Mouse (Mus musculus): ENCODE measurements around the gene Ifna6. TPM values are rescaled to one million over a fixed set of nuclear protein-coding genes. Genes with fewer than 3 reads are reported as not detected.
A peak's percentile ranks its signal among the peaks of the same experiment; 100 is the strongest.

Ifna6 gene
- polyA plus RNA-seq, 1 experiment from 2014 or later = not detected

GRCm38 (mm10) chr4:88864599-88864998, 37.4 kb downstream of the Ifna6 start:
- H3K9ac ChIP-seq (ENCODE audit: low read length) = no peak overlapping the region
- 61% methylated on average over 9 of the region's 9 CpGs for WGBS
- 0 out of 2 replicates have a peak, but pooled peaks cover 4% of the 10 kb centered on the region for H3K27me3 ChIP-seq (replicated peaks; ENCODE audit: control insufficient read depth, insufficient read depth, low read length)
- H3K4me3 ChIP-seq (ENCODE audit: low read depth, low read length) = no peak overlapping the region
- H3K4me2 ChIP-seq (ENCODE audit: low read length) = no peak overlapping the region
- no peaks in the 10 kb centered on the region; the same call in 1 of the 2 replicates for H3K4me1 ChIP-seq (replicated peaks; ENCODE audit: control insufficient read depth, insufficient read depth, low read length)
- ATAC-seq (replicated peaks; ENCODE audit: low FRiP score, low TSS enrichment, low read depth) (no peak), DNase-seq (ENCODE audit: low spot score) (no peak)
- H3K9me3 ChIP-seq (ENCODE audit: control insufficient read depth, low read length) = no peaks in the 10 kb centered on the region
- H3K36me3 ChIP-seq (ENCODE audit: control insufficient read depth, insufficient read depth, low read length) = no peaks in the 10 kb centered on the region
- no peak overlapping the region for H3K27ac ChIP-seq (ENCODE audit: low read depth)

GRCm38 (mm10) chr4:88865011-88865569, 37.9 kb downstream of the Ifna6 start:
- WGBS = 54% methylated on average over 6 of the region's 6 CpGs
- no peak overlapping the region for H3K27ac ChIP-seq (ENCODE audit: low read depth)
- H3K9me3 ChIP-seq (ENCODE audit: control insufficient read depth, low read length) = no peaks in the 10 kb centered on the region

GRCm38 (mm10) chr4:88867366-88867925, 40.2 kb downstream of the Ifna6 start:
- Histone ChIP-seq H3K27ac (ENCODE audit: low read depth) (no peak overlapping the region), H3K4me3 (ENCODE audit: low read depth, low read length) (peak overlapping the region; percentile 56), H3K9me3 (ENCODE audit: control insufficient read depth, low read length) (no peaks in the 10 kb centered on the region), H3K4me1 (replicated peaks; ENCODE audit: control insufficient read depth, insufficient read depth, low read length) (no peaks in the 10 kb centered on the region; the same call in 1 of the 2 replicates), H3K4me2 (ENCODE audit: low read length) (peak overlapping the region; percentile 91), H3K27me3 (replicated peaks; ENCODE audit: control insufficient read depth, insufficient read depth, low read length) (0 out of 2 replicates have a peak, but pooled peaks cover 4% of the 10 kb centered on the region), H3K9ac (ENCODE audit: low read length) (no peak overlapping the region; the same call in 1 of the 2 replicates), H3K36me3 (ENCODE audit: control insufficient read depth, insufficient read depth, low read length) (no peaks in the 10 kb centered on the region)
- 0% methylated on average over 8 of the region's 8 CpGs for WGBS
- DNase-seq (ENCODE audit: low spot score) (peak; percentile 94), ATAC-seq (replicated peaks; ENCODE audit: low FRiP score, low TSS enrichment, low read depth) (peak; percentile 71; the same call in 1 of the 2 replicates)

More at GRCm38 (mm10) chr4:88865011-88865569, 37.9 kb downstream of the Ifna6 start:
- Histone ChIP-seq H3K4me2 (ENCODE audit: low read length) (no peak overlapping the region), H3K36me3 (ENCODE audit: control insufficient read depth, insufficient read depth, low read length) (no peaks in the 10 kb centered on the region), H3K27me3 (replicated peaks; ENCODE audit: control insufficient read depth, insufficient read depth, low read length) (0 out of 2 replicates have a peak, but pooled peaks cover 4% of the 10 kb centered on the region), H3K4me3 (ENCODE audit: low read depth, low read length) (no peak overlapping the region), H3K9ac (ENCODE audit: low read length) (no peak overlapping the region), H3K4me1 (replicated peaks; ENCODE audit: control insufficient read depth, insufficient read depth, low read length) (no peaks in the 10 kb centered on the region; the same call in 1 of the 2 replicates)
- no peak for ATAC-seq (replicated peaks; ENCODE audit: low FRiP score, low TSS enrichment, low read depth)
- no peak for DNase-seq (ENCODE audit: low spot score)

GRCm38 (mm10) chr4:88867926-88868911, 41.0 kb downstream of the Ifna6 start:
- DNase-seq (ENCODE audit: low spot score) = peak; percentile 78
- H3K4me2 ChIP-seq (ENCODE audit: low read length) = peak overlapping the region; percentile 91
- H3K9ac ChIP-seq (ENCODE audit: low read length) = peak overlapping the region; percentile 46
- 7% methylated on average over 31 of the region's 31 CpGs for WGBS
- H3K4me1 ChIP-seq (replicated peaks; ENCODE audit: control insufficient read depth, insufficient read depth, low read length) = no peaks in the 10 kb centered on the region
- peak overlapping the region; percentile 56 for H3K4me3 ChIP-seq (ENCODE audit: low read depth, low read length)
- ATAC-seq (replicated peaks; ENCODE audit: low FRiP score, low TSS enrichment, low read depth) = peak; percentile 81
- no peak overlapping the region for H3K27ac ChIP-seq (ENCODE audit: low read depth)
- H3K36me3 ChIP-seq (ENCODE audit: control insufficient read depth, insufficient read depth, low read length) = no peaks in the 10 kb centered on the region
- 0 out of 2 replicates have a peak, but pooled peaks cover 4% of the 10 kb centered on the region for H3K27me3 ChIP-seq (replicated peaks; ENCODE audit: control insufficient read depth, insufficient read depth, low read length)
- H3K9me3 ChIP-seq (ENCODE audit: control insufficient read depth, low read length) = no peaks in the 10 kb centered on the region

- WGBS = 0% methylated on average over 2 of the region's 2 CpGs
- Histone ChIP-seq H3K36me3 (ENCODE audit: control insufficient read depth, insufficient read depth, low read length) (no peaks in the 10 kb centered on the region), H3K4me2 (ENCODE audit: low read length) (no peak overlapping the region), H3K4me1 (replicated peaks; ENCODE audit: control insufficient read depth, insufficient read depth, low read length) (no peaks in the 10 kb centered on the region), H3K9ac (ENCODE audit: low read length) (no peak overlapping the region), H3K9me3 (ENCODE audit: control insufficient read depth, low read length) (no peaks in the 10 kb centered on the region), H3K27me3 (replicated peaks; ENCODE audit: control insufficient read depth, insufficient read depth, low read length) (no peaks in the 10 kb centered on the region), H3K27ac (ENCODE audit: low read depth) (no peak overlapping the region), H3K4me3 (ENCODE audit: low read depth, low read length) (no peak overlapping the region)
- no peak for DNase-seq (ENCODE audit: low spot score)
- ATAC-seq (replicated peaks; ENCODE audit: low FRiP score, low TSS enrichment, low read depth) = no peak
Measured at GRCm38 (mm10) chr4:88872691-88873090, 45.5 kb downstream of the Ifna6 start.

GRCm38 (mm10) chr4:88875435-88876095, 48.3 kb downstream of the Ifna6 start:
- no peaks in the 10 kb centered on the region for H3K36me3 ChIP-seq (ENCODE audit: control insufficient read depth, insufficient read depth, low read length)
- no peak overlapping the region for H3K4me3 ChIP-seq (ENCODE audit: low read depth, low read length)
- H3K9me3 ChIP-seq (ENCODE audit: control insufficient read depth, low read length) = no peaks in the 10 kb centered on the region
- no peaks in the 10 kb centered on the region for H3K27me3 ChIP-seq (replicated peaks; ENCODE audit: control insufficient read depth, insufficient read depth, low read length)
- no peak overlapping the region for H3K9ac ChIP-seq (ENCODE audit: low read length)
- DNase-seq (ENCODE audit: low spot score) = no peak
- H3K27ac ChIP-seq (ENCODE audit: low read depth) = no peak overlapping the region
- ATAC-seq (replicated peaks; ENCODE audit: low FRiP score, low TSS enrichment, low read depth) = no peak
- WGBS = 56% methylated on average over 4 of the region's 4 CpGs
- H3K4me1 ChIP-seq (replicated peaks; ENCODE audit: control insufficient read depth, insufficient read depth, low read length) = no peaks in the 10 kb centered on the region
- no peak overlapping the region for H3K4me2 ChIP-seq (ENCODE audit: low read length)

GRCm38 (mm10) chr4:88876520-88876919, 49.3 kb downstream of the Ifna6 start:
- Histone ChIP-seq H3K9me3 (ENCODE audit: control insufficient read depth, low read length) (no peaks in the 10 kb centered on the region), H3K36me3 (ENCODE audit: control insufficient read depth, insufficient read depth, low read length) (no peaks in the 10 kb centered on the region), H3K27ac (ENCODE audit: low read depth) (no peak overlapping the region), H3K4me3 (ENCODE audit: low read depth, low read length) (no peak overlapping the region), H3K27me3 (replicated peaks; ENCODE audit: control insufficient read depth, insufficient read depth, low read length) (no peaks in the 10 kb centered on the region), H3K4me2 (ENCODE audit: low read length) (no peak overlapping the region), H3K4me1 (replicated peaks; ENCODE audit: control insufficient read depth, insufficient read depth, low read length) (no peaks in the 10 kb centered on the region), H3K9ac (ENCODE audit: low read length) (no peak overlapping the region)
- no peak for DNase-seq (ENCODE audit: low spot score)
- ATAC-seq (replicated peaks; ENCODE audit: low FRiP score, low TSS enrichment, low read depth) = no peak
- 88% methylated on average over 4 of the region's 4 CpGs for WGBS

Measured in intestine, embryonic 14.5 days (tissue).